Mouse (Mus musculus): ENCODE data around the gene Adamts4.

DNA sequence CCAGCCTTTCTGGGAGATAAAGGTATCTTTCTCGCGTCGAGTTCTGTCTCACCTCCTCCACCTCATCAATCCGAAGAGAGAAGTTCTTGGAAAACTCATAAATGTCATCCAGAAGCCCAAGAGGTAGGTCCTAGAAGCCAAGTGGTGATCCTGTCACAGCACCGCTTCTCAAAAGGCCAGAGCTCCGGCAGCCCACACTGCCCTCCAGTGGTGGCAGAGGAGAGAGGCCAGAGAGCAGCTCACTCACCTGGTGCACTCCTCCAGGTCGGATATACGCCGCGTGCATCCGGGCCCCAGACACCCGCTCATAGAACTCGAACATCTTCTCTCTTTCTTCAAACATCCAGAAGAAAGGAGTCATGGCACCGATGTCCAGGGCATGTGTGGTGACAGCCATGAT is 11.8 kb upstream of the Adamts4 start:
- TF ChIP-seq CTCF (IDR thresholded peaks at IDR 0.05; ENCODE audit: borderline replicate concordance, extremely low read depth, insufficient read depth, insufficient read length) (peak; percentile 84), POLR2A (IDR thresholded peaks at IDR 0.05; ENCODE audit: borderline replicate concordance, extremely low read depth, insufficient read depth, insufficient read length, poor library complexity, severe bottlenecking) (no peak)

All from brain, embryonic 14.5 days (tissue).